Mouse (Mus musculus): ENCODE data around the gene Nfe2l1.

DNA sequence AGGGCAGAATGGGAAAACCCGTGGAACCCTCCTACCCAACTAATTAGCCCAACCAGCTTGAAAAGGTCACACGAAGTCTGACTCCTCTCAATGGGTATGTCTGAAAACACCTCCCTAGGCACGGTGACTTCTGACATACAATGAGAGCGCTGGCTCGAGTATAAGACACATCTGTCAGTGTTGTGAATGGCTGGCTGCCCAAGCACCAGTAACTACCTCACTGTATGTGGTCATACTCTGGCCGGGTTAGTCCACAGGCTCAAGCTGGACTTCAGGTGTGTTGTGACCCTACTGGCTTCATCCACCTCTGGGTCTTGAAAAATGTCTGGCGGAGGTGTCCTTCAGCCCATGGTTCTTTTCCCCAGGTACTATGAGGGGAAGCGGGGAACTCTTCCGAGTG lies 18.9 kb upstream of the Nfe2l1 start:
- TF ChIP-seq CTCF (IDR thresholded peaks at IDR 0.05; ENCODE audit: extremely low read depth, insufficient read depth, insufficient read length, insufficient replicate concordance) (no peak), POLR2A (IDR thresholded peaks at IDR 0.05; ENCODE audit: low read depth, low read length) (no peak)
